ENCODE assay signal across 2 mouse cellular contexts in genomic region chr8:95566217-95566616, GRCm38 (mm10).
TF ChIP-seq lines count a peak whose summit lies in the region.

No protein-coding gene starts in this region.

TF ChIP-seq in CH12.LX, 34 proteins besides CTCF, POLR2A, EP300 and RAD21:
- TF ChIP-seq HCFC1 (IDR thresholded peaks at IDR 0.05; ENCODE audit: low read depth, low read length) (no peak), TBP (conservative IDR thresholded peaks at IDR 0.05; ENCODE audit: low read depth, low read length) (no peak), BHLHE40 (IDR thresholded peaks at IDR 0.05; ENCODE audit: low read depth, low read length) (peak; percentile 31; the same call in 1 of the 2 replicates), SMC3 (IDR thresholded peaks at IDR 0.05; ENCODE audit: low read depth, low read length) (peak; percentile 51), MAX (IDR thresholded peaks at IDR 0.05; ENCODE audit: low read length) (0 out of 2 replicates have a peak, but pooled peaks have one; percentile 13), IRF4 (IDR thresholded peaks at IDR 0.05; ENCODE audit: low read depth, low read length) (0 out of 2 replicates have a peak, but pooled peaks have one; percentile 15), ZNF384 (IDR thresholded peaks at IDR 0.05; ENCODE audit: low read depth, low read length) (peak; percentile 71), MAFK (IDR thresholded peaks at IDR 0.05; ENCODE audit: insufficient replicate concordance, low read length) (0 out of 2 replicates have a peak, but pooled peaks have one; percentile 19)

TF ChIP-seq in MEL, 35 proteins besides CTCF, POLR2A, EP300 and RAD21:
- TF ChIP-seq CHD1 (IDR thresholded peaks at IDR 0.05; ENCODE audit: low read depth, low read length): no peak
- 0 out of 2 replicates have a peak, but pooled peaks have one; percentile 28 for TF ChIP-seq ETS1 (IDR thresholded peaks at IDR 0.05; ENCODE audit: low read depth, low read length)
- no peak for TF ChIP-seq GABPA (IDR thresholded peaks at IDR 0.05; ENCODE audit: low read depth, low read length)
- peak; percentile 56; the same call in 1 of the 2 replicates for TF ChIP-seq TCF12 (IDR thresholded peaks at IDR 0.05; ENCODE audit: low read depth, low read length)
- 0 out of 2 replicates have a peak, but pooled peaks have one; percentile 24 for TF ChIP-seq RCOR1 (IDR thresholded peaks at IDR 0.05; ENCODE audit: low read depth, low read length)
- no peak for TF ChIP-seq KAT2A (conservative IDR thresholded peaks at IDR 0.05; ENCODE audit: low read depth, low read length)
- no peak for TF ChIP-seq USF1 (IDR thresholded peaks at IDR 0.05; ENCODE audit: low read depth, low read length)
- TF ChIP-seq GATA1 (IDR thresholded peaks at IDR 0.05; ENCODE audit: low read depth, low read length): peak; percentile 44; the same call in 1 of the 2 replicates
- no peak for TF ChIP-seq BHLHE40 (IDR thresholded peaks at IDR 0.05; ENCODE audit: borderline replicate concordance, low read depth, low read length)
- TF ChIP-seq ZNF384 (IDR thresholded peaks at IDR 0.05; ENCODE audit: low read depth, low read length): peak; percentile 68
- no peak for TF ChIP-seq ELF1 (IDR thresholded peaks at IDR 0.05; ENCODE audit: low read depth, low read length)
- no peak for TF ChIP-seq TAL1 (IDR thresholded peaks at IDR 0.05; ENCODE audit: low read length)
- no peak; the same call in 1 of the 2 replicates for TF ChIP-seq SMC3 (IDR thresholded peaks at IDR 0.05; ENCODE audit: low read depth, low read length)
- TF ChIP-seq USF2 (IDR thresholded peaks at IDR 0.05; ENCODE audit: borderline replicate concordance in 1 of 2, insufficient read depth in 1 of 2, low read depth in 1 of 2, low read length in 2 of 2): no peak
